Mouse (Mus musculus): ENCODE results near the gene Cdc34b. TPM values are rescaled to one million over a fixed set of nuclear protein-coding genes. Genes with fewer than 3 reads are reported as not detected.

Gene Cdc34b
- polyA plus RNA-seq, 1 experiment = 0.26 TPM

DNA sequence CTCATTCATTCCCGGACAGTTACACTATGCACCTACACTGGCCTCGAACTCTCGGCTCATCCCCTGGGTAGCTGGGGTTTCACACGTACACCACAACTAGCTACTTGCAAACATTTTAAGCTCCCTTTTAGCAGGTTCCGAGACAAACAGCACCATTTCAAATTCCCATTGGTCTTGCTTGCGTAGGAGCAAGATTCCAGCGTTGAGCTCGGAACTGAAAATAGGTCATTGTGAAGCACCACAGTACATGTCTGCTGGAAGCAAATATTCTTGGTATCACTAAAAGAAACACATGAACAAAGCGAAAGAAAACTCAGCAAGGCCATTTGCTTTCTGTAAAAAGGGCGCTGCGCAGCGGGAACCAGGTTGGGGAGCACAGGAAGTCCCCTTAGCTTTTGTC is 10.4 kb upstream of the Cdc34b start:
- peak in 1 of 2 experiments; percentile 15 for DNase-seq (ENCODE audit: extremely low spot score in 1 of 2, low spot score in 1 of 2)

GRCm38 (mm10) chr11:94732773-94733172 is 8.8 kb upstream of the Cdc34b start:
- DNase-seq (ENCODE audit: extremely low spot score in 1 of 2, low spot score in 1 of 2) = no peak

- no peak for DNase-seq (ENCODE audit: extremely low spot score in 1 of 2, low spot score in 1 of 2)
Observed at GRCm38 (mm10) chr11:94735746-94736145, 5.8 kb upstream of the Cdc34b start.

GRCm38 (mm10) chr11:94752946-94753713 is 11.5 kb downstream of the Cdc34b start:
- DNase-seq (ENCODE audit: extremely low spot score in 1 of 2, low spot score in 1 of 2) = no peak

DNA sequence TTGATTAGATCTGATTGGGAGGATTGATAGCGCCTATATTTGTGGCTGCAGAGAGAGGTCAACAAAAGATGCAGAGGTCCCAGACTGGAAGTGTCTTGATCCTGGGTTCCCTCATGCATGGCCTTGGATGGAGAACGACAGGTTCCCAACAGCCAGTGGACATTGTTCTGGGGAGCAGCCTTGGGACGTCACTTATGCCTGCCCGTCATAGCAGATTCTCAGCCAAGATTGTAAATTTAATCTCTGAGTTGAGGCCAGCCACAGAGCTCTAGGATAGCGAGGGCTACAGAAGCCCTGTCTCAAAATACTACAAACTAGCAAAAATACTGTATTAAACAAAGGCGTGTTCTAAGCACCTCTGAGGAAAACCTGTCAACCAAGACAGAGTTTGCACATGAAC is 18.3 kb downstream of the Cdc34b start:
- DNase-seq (ENCODE audit: extremely low spot score in 1 of 2, low spot score in 1 of 2) = no peak

DNA sequence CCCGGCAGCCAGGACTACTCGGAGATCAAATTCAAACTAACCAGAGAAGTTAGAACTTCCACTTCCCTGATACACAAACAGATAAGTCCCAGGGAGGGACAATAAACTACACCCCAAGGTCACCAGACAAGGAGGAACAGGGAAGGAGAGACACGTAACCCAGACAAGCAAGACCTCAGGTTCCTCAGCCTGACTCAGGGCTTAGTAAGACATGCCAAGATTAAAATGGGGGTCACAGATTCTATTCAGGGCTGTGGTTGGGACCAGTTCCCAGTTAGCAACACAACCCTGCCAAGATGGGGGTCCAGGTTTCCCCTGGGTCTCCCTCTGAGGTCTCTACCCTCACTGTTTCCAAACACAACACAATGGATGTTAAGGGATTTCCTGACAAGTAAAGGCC is 18.8 kb downstream of the Cdc34b start:
- no peak for DNase-seq (ENCODE audit: extremely low spot score in 1 of 2, low spot score in 1 of 2)

GRCm38 (mm10) chr11:94760799-94761198 is 19.2 kb downstream of the Cdc34b start:
- no peak for DNase-seq (ENCODE audit: extremely low spot score in 1 of 2, low spot score in 1 of 2)

GRCm38 (mm10) chr11:94762281-94762680 is 20.7 kb downstream of the Cdc34b start:
- no peak for DNase-seq (ENCODE audit: extremely low spot score in 1 of 2, low spot score in 1 of 2)

- no peak for DNase-seq (ENCODE audit: extremely low spot score in 1 of 2, low spot score in 1 of 2)
Observed at GRCm38 (mm10) chr11:94762775-94763174, 21.2 kb downstream of the Cdc34b start.

GRCm38 (mm10) chr11:94767241-94767640 is 25.7 kb downstream of the Cdc34b start:
- DNase-seq (ENCODE audit: extremely low spot score in 1 of 2, low spot score in 1 of 2) = no peak

DNA sequence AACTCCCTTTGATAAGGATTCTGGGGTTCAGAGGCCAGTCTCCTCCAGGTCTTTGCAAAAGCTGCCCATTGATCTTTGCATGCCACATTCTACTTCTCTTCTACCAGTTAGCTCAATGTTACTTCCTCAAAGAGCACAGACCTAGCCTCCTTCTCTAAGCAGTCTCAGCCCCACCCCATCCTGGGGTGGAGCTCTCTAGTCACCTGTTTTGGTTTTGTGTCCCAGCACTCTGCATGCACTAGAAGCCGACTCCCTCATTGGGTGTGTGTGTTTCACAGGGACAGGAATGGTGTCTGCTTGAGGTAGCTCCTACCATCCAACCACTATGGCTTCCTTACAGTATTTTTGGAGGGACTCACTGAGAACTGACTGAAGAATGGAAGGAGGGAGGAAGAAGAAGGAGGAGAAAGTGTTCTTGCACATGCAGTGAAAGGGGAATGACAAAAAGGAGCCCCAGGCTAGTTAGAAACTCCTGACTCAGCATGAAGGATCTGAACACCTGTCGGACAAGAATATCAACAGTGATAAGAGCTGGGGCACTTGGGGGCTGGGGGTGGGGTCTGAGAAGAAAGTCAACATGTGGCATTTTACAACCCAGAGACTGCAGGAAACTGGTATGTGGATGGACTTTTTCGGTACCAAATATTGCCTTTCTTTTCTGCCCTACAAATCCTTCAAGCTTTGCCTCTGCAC is 30.9 kb downstream of the Cdc34b start:
- DNase-seq (ENCODE audit: extremely low spot score in 1 of 2, low spot score in 1 of 2) = no peak

- peak in 1 of 2 experiments; percentile 2 for DNase-seq (ENCODE audit: extremely low spot score in 1 of 2, low spot score in 1 of 2)
Observed at GRCm38 (mm10) chr11:94773851-94774250, 32.3 kb downstream of the Cdc34b start.

GRCm38 (mm10) chr11:94774887-94775497 is 33.4 kb downstream of the Cdc34b start:
- no peak for DNase-seq (ENCODE audit: extremely low spot score in 1 of 2, low spot score in 1 of 2)

DNA sequence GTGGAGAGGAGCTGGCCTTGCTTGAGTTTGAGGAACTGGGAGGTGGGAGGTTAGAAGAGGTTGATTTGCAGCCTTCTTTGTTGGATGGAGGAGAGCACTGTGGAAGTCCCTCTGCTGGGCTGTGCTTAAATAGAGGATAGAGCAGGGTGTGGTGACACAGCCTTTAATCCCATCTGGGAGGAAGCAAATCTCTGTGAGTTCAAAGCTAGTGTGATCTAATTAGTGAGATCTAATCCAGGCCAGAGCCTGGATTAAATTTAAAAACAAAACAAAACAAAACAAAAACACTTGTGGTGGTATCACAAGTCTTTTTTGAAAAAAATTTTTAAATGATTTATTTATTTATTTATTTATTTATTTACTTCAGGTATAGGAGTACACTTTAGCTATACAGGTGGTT is 41.0 kb downstream of the Cdc34b start, which contains the start of gene Tmem92:
Tmem92 (minus strand) TSS at position 101 of the 400 bp plus-strand sequence.
- DNase-seq (ENCODE audit: extremely low spot score in 1 of 2, low spot score in 1 of 2) = no peak

DNA sequence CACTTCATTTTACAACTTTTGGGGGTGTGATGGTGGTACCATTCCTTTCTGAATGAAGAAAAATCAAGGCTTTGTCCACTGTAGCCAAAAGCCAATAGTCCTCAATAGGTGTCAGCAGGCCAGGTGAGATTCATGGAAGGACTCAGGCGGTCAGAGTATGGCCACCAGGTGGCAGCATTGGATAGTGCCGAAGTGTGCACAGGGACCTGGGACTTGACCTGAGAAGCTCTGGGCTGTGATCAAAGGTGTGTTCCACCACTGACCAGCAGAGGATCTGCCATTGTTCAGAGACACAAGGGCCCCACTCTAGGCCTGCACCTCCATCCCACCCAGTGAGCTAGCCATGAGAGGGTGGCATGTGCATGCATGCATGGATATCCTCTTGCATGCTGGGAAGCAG is 43.7 kb downstream of the Cdc34b start:
- peak; percentile 2 to 71 for DNase-seq (ENCODE audit: extremely low spot score in 1 of 2, low spot score in 1 of 2)

GRCm38 (mm10) chr11:94791700-94792099 is 50.1 kb downstream of the Cdc34b start:
- DNase-seq (ENCODE audit: extremely low spot score in 1 of 2, low spot score in 1 of 2) = no peak

Other genes starting within 250 kb of the Cdc34b start
- gene Epn3, start 241.8 kb upstream of the Cdc34b start, polyA plus RNA-seq (2012; rRNA removed) = 0.60 and 1.2 TPM in 2 replicates
- gene Mycbpap, start 220.0 kb upstream of the Cdc34b start, polyA plus RNA-seq (2012; rRNA removed) = 1.9 and 2.0 TPM in 2 replicates
- gene Rsad1, start 192.5 kb upstream of the Cdc34b start, polyA plus RNA-seq (2012; rRNA removed) = 11.8 and 12.5 TPM in 2 replicates
- 0.11 and 0.22 TPM in 2 replicates for gene Chad, start 176.7 kb upstream of the Cdc34b start, polyA plus RNA-seq (2012; rRNA removed)
- 16.1 and 17.0 TPM in 2 replicates for gene Acsf2, start 139.9 kb upstream of the Cdc34b start, polyA plus RNA-seq (2012; rRNA removed)
- gene Lrrc59, start 112.0 kb upstream of the Cdc34b start, polyA plus RNA-seq (2012; rRNA removed) = 67.1 and 76.3 TPM in 2 replicates
- 112 and 136 TPM in 2 replicates for gene Mrpl27, start 88.0 kb upstream of the Cdc34b start, polyA plus RNA-seq (2012; rRNA removed)
- gene Eme1, start 87.8 kb upstream of the Cdc34b start, polyA plus RNA-seq (2012; rRNA removed) = 0.30 and 0.42 TPM in 2 replicates
- gene Xylt2, start 64.3 kb upstream of the Cdc34b start, polyA plus RNA-seq (2012; rRNA removed) = 26.6 and 27.0 TPM in 2 replicates
- gene Gm11541, start 37.3 kb upstream of the Cdc34b start, polyA plus RNA-seq (2012; rRNA removed) = not detected in 2 replicates
- gene Tmem92, start 40.9 kb downstream of the Cdc34b start, polyA plus RNA-seq (2012; rRNA removed) = 0.04 TPM in 1 of 2 replicates, not detected in the other
- 6.9 and 8.7 TPM in 2 replicates for gene Col1a1, start 194.4 kb downstream of the Cdc34b start, polyA plus RNA-seq (2012; rRNA removed)
- not detected in 2 replicates for gene Hils1, start 225.8 kb downstream of the Cdc34b start, polyA plus RNA-seq (2012; rRNA removed)
- 1.1 and 1.4 TPM in 2 replicates for gene Sgca, start 234.5 kb downstream of the Cdc34b start, polyA plus RNA-seq (2012; rRNA removed)
- gene Ppp1r9b, start 249.3 kb downstream of the Cdc34b start, polyA plus RNA-seq (2012; rRNA removed) = 296 and 312 TPM in 2 replicates